In genomic region chrX:103026256-103027028, GRCm38 (mm10) we compare ENCODE assay signal across 8 mouse cellular contexts.
DNase-seq lines count a peak whose midpoint lies in the region; ATAC-seq lines count a peak whose summit lies in the region.

No protein-coding gene starts in this region.

- no peaks in the 10 kb centered on the region; the same call in 1 of the 2 replicates for H3K9me3 ChIP-seq in forebrain, embryonic 10.5 days
- no peaks in the 10 kb centered on the region for H3K9me3 ChIP-seq in liver, embryonic 16.5 days (replicated peaks; ENCODE audit: control insufficient read depth, low read length)
- H3K9me3 ChIP-seq in neural tube, embryonic 14.5 days (ENCODE audit: control insufficient read depth, low read length): no peaks in the 10 kb centered on the region

- H3K4me1 ChIP-seq in forebrain, embryonic 10.5 days: peaks cover 6% of the 10 kb centered on the region; the same call in 1 of the 2 replicates
- H3K4me1 ChIP-seq in liver, embryonic 16.5 days (ENCODE audit: control insufficient read depth, low read depth, low read length): no peaks in the 10 kb centered on the region
- H3K4me1 ChIP-seq in neural tube, embryonic 14.5 days (ENCODE audit: control insufficient read depth, insufficient read depth, low read length): no peaks in the 10 kb centered on the region

- WGBS in forebrain, embryonic 10.5 days: 14% methylated on average over 22 of the region's 22 CpGs
- 14% methylated on average over 20 of the region's 22 CpGs for WGBS in liver, embryonic 16.5 days (ENCODE audit: insufficient replicate concordance)
- WGBS in neural tube, embryonic 14.5 days: 14% methylated on average over 20 of the region's 22 CpGs

- no peak for ATAC-seq in liver, embryonic 16.5 days (ENCODE audit: low read depth)
- peak; percentile 85 for ATAC-seq in neural tube, embryonic 14.5 days (ENCODE audit: low read depth)

- H3K27me3 ChIP-seq in forebrain, embryonic 10.5 days (ENCODE audit: poor library complexity, severe bottlenecking): peaks cover 76% of the 10 kb centered on the region
- H3K27me3 ChIP-seq in liver, embryonic 16.5 days (ENCODE audit: control insufficient read depth, insufficient read depth, low read depth, low read length): no peaks in the 10 kb centered on the region
- H3K27me3 ChIP-seq in neural tube, embryonic 14.5 days (ENCODE audit: control insufficient read depth, insufficient read depth, low read length): no peaks in the 10 kb centered on the region

- no peaks in the 10 kb centered on the region for H3K36me3 ChIP-seq in forebrain, embryonic 10.5 days (replicated peaks)
- no peaks in the 10 kb centered on the region for H3K36me3 ChIP-seq in liver, embryonic 16.5 days (ENCODE audit: control insufficient read depth, insufficient read depth)
- no peaks in the 10 kb centered on the region for H3K36me3 ChIP-seq in neural tube, embryonic 14.5 days (ENCODE audit: control insufficient read depth, insufficient read depth, low read length)

- H3K9ac ChIP-seq in liver, embryonic 16.5 days (ENCODE audit: low read depth, low read length): no peak overlapping the region
- no peak overlapping the region for H3K9ac ChIP-seq in neural tube, embryonic 14.5 days (replicated peaks; ENCODE audit: low read depth, low read length)

- DNase-seq in heart, adult 18-20 months: peak; percentile 4 to 7
- no peak for DNase-seq in heart, adult 8-10 months (ENCODE audit: low spot score)
- peak; percentile 65 for DNase-seq in forebrain, embryonic 10.5 days (ENCODE audit: extremely low spot score, low spot score)
- DNase-seq in hindlimb bud, embryonic 11.5 days (ENCODE audit: extremely low spot score, low read depth, low spot score): peak; percentile 39
- no peak for DNase-seq in left cerebral cortex, postnatal 25 days (ENCODE audit: low spot score in 2 of 2)
- DNase-seq in ovary, postnatal 10 days (ENCODE audit: low spot score): no peak

- intact Hi-C loops in left cerebral cortex, postnatal 25 days (cut with DNase I): no loop called here

- H3K4me3 ChIP-seq in forebrain, embryonic 10.5 days: peak overlapping the region; percentile 49
- peak overlapping the region; percentile 25; the same call in 1 of the 2 replicates for H3K4me3 ChIP-seq in liver, embryonic 16.5 days (ENCODE audit: low read depth, low read length)
- peak overlapping the region; percentile 15; the same call in 1 of the 2 replicates for H3K4me3 ChIP-seq in neural tube, embryonic 14.5 days (ENCODE audit: low read depth, low read length)

- peak overlapping the region; percentile 51 for H3K4me2 ChIP-seq in liver, embryonic 16.5 days (ENCODE audit: low read depth, low read length)
- peak overlapping the region; percentile 35 for H3K4me2 ChIP-seq in neural tube, embryonic 14.5 days (ENCODE audit: low read depth, low read length)

- peak overlapping the region; percentile 81 for H3K27ac ChIP-seq in forebrain, embryonic 10.5 days
- no peak overlapping the region for H3K27ac ChIP-seq in liver, embryonic 16.5 days (ENCODE audit: low read length)
- H3K27ac ChIP-seq in neural tube, embryonic 14.5 days (ENCODE audit: low read depth, low read length): no peak overlapping the region

Comparison
In these comparisons a context has a peak if more than half of its experiments do, and no peak if none do; other contexts are left out.
1. DNase-seq: peak in heart, adult 18-20 months (2 of 2), forebrain, embryonic 10.5 days (single experiment) and hindlimb bud, embryonic 11.5 days (single experiment); none in heart, adult 8-10 months (single experiment), left cerebral cortex, postnatal 25 days (0 of 2) and ovary, postnatal 10 days (single experiment).
2. Peak in every context shown above with its lines, with median percentiles within 50 percentile points of each other: H3K4me3 ChIP-seq.